Mouse (Mus musculus) forebrain, embryonic 11.5 days (tissue): ENCODE measurements around the gene Pcyox1. TPM values are rescaled to one million over a fixed set of nuclear protein-coding genes. Genes with fewer than 3 reads are reported as not detected.

Experiments used
- ATAC-seq: fragments of 200-750 bp; cut with Nextera tagmentation; replicated peaks from 2 replicates; pipeline ENCODE4 v1.8.0; 2017; ENCODE audit warnings: moderate TSS enrichment; ENCODE audit not compliant: low FRiP score
- DNase-seq: peaks from one replicate; pipeline ENCODE4 v3.0.0-alpha.2; 2017; ENCODE audit warnings: low spot score
- H3K27ac ChIP-seq: fragments of 300-500 bp; sonication (generic); 2 replicates; pipeline ENCODE4 v1.5.1; 2014; ENCODE audit warnings: low read depth, low read length
- H3K27me3 ChIP-seq: fragments of 300-500 bp; sonication (generic); 2 replicates; pipeline ENCODE4 v1.6.1; 2014; ENCODE audit warnings: mild to moderate bottlenecking, low read length, mixed read lengths; ENCODE audit not compliant: control insufficient read depth, insufficient read depth
- H3K36me3 ChIP-seq: fragments of 300-500 bp; sonication (generic); 2 replicates; pipeline ENCODE4 v1.6.1; 2014; ENCODE audit warnings: mild to moderate bottlenecking, low read length, moderate library complexity, mixed read lengths; ENCODE audit not compliant: control insufficient read depth, insufficient read depth
- H3K4me1 ChIP-seq: fragments of 300-500 bp; sonication (generic); replicated peaks from 2 replicates; pipeline ENCODE4 v1.6.1; 2014; ENCODE audit warnings: low read length, mixed read lengths; ENCODE audit not compliant: control insufficient read depth, insufficient read depth
- H3K4me2 ChIP-seq: fragments of 300-500 bp; sonication (generic); 2 replicates; pipeline ENCODE4 v1.6.1; 2014; ENCODE audit warnings: low read depth, mild to moderate bottlenecking, low read length, moderate library complexity, mixed read lengths; ENCODE audit not compliant: severe bottlenecking
- H3K4me3 ChIP-seq: fragments of 300-500 bp; sonication (generic); 2 replicates; pipeline ENCODE4 v1.5.1; 2014; ENCODE audit warnings: low read depth, low read length
- H3K9ac ChIP-seq: fragments of 300-500 bp; sonication (generic); 2 replicates; pipeline ENCODE4 v1.6.1; 2014; ENCODE audit warnings: low read length
- H3K9me3 ChIP-seq: fragments of 300-500 bp; sonication (generic); 2 replicates; pipeline ENCODE4 v1.6.1; 2016; ENCODE audit warnings: low read length, mixed read lengths; ENCODE audit not compliant: control insufficient read depth
- WGBS: fragments of 180-500 bp; shearing (Covaris S2); extraction: QIAGEN DNeasy Blood & Tissue Kit; methylation state at CpG from one replicate; pipeline ENCODE4 v1.1.7; 2014; 5-methylcytosine and 5-hydroxymethylcytosine counted together
- polyA plus RNA-seq: library from polyadenylated mRNA; unstranded; fragments of >200 nt; fragmentation: Nextera tagmentation; extraction: Ambion mirVana; gene quantifications from 2 replicates; pipeline ENCODE4 v1.2.1, GENCODE M21; 2014

Gene Pcyox1
- polyA plus RNA-seq, 1 experiment from 2014 or later: 95.3 TPM

- WGBS: 49% methylated on average over 25 of the region's 25 CpGs
- peaks cover 6% of the 10 kb centered on the region for H3K4me1 ChIP-seq
- no peaks in the 10 kb centered on the region for H3K9me3 ChIP-seq
- peak overlapping the region; percentile 66 for H3K4me3 ChIP-seq
- peak overlapping the region; percentile 90 for H3K9ac ChIP-seq
- peak overlapping the region; percentile 90 for H3K4me2 ChIP-seq
- H3K36me3 ChIP-seq: no peaks in the 10 kb centered on the region
- no peak overlapping the region; the same call in 1 of the 2 replicates for H3K27ac ChIP-seq
- no peaks in the 10 kb centered on the region for H3K27me3 ChIP-seq
- DNase-seq: peak; percentile 59
- 0 out of 2 replicates have a peak, but pooled peaks have one; percentile 11 for ATAC-seq
Measured at GRCm38 (mm10) chr6:86366125-86366852, 30.7 kb downstream of the Pcyox1 start.

GRCm38 (mm10) chr6:86365371-86366124 is 31.4 kb downstream of the Pcyox1 start, which contains the start of gene Fam136a:
Fam136a (plus strand) TSS chr6:86365646.
- H3K9me3 ChIP-seq: no peaks in the 10 kb centered on the region
- no peaks in the 10 kb centered on the region for H3K27me3 ChIP-seq
- peak within 1 kb of the TSS; percentile 66 for H3K4me3 ChIP-seq
- no peak within 1 kb of the TSS; the same call in 1 of the 2 replicates for H3K27ac ChIP-seq
- under 1% methylated on average over 72 of the region's 76 CpGs for WGBS
- DNase-seq (peak; percentile 100), ATAC-seq (peak; percentile 94)
- peak within 1 kb of the TSS; percentile 90 for H3K4me2 ChIP-seq
- H3K4me1 ChIP-seq: peaks cover 4% of the 10 kb centered on the region
- H3K36me3 ChIP-seq: no peaks in the 10 kb centered on the region
- peak within 1 kb of the TSS; percentile 90 for H3K9ac ChIP-seq

GRCm38 (mm10) chr6:86364442-86365141 is 32.4 kb downstream of the Pcyox1 start:
- H3K27ac ChIP-seq: no peak overlapping the region
- 4% methylated on average over 17 of the region's 17 CpGs for WGBS

GRCm38 (mm10) chr6:86361373-86361772 is 35.6 kb downstream of the Pcyox1 start:
- Histone ChIP-seq H3K27ac (no peak overlapping the region), H3K4me2 (no peak overlapping the region), H3K27me3 (no peaks in the 10 kb centered on the region), H3K36me3 (no peaks in the 10 kb centered on the region), H3K9ac (no peak overlapping the region), H3K4me1 (no peaks in the 10 kb centered on the region; the same call in 1 of the 2 replicates), H3K4me3 (no peak overlapping the region), H3K9me3 (no peaks in the 10 kb centered on the region)
- DNase-seq: no peak
- no peak for ATAC-seq
- 86% methylated on average over 7 of the region's 7 CpGs for WGBS

More at GRCm38 (mm10) chr6:86364442-86365141, 32.4 kb downstream of the Pcyox1 start:
- H3K27me3 ChIP-seq: no peaks in the 10 kb centered on the region
- H3K4me2 ChIP-seq: peak overlapping the region; percentile 90
- H3K36me3 ChIP-seq: no peaks in the 10 kb centered on the region
- H3K9me3 ChIP-seq: no peaks in the 10 kb centered on the region
- ATAC-seq (peak; percentile 47), DNase-seq (peak; percentile 81)
- peaks cover 3% of the 10 kb centered on the region; the same call in 1 of the 2 replicates for H3K4me1 ChIP-seq
- peak overlapping the region; percentile 66 for H3K4me3 ChIP-seq
- peak overlapping the region; percentile 90 for H3K9ac ChIP-seq

- no peaks in the 10 kb centered on the region for H3K9me3 ChIP-seq
- H3K9ac ChIP-seq: no peak overlapping the region
- no peaks in the 10 kb centered on the region for H3K4me1 ChIP-seq
- no peak overlapping the region for H3K27ac ChIP-seq
- DNase-seq (no peak), ATAC-seq (no peak)
- no peak overlapping the region for H3K4me2 ChIP-seq
- no peaks in the 10 kb centered on the region for H3K36me3 ChIP-seq
- WGBS: 65% methylated on average over 7 of the region's 7 CpGs
- H3K27me3 ChIP-seq: no peaks in the 10 kb centered on the region
- no peak overlapping the region for H3K4me3 ChIP-seq
Measured at GRCm38 (mm10) chr6:86360691-86361090, 36.3 kb downstream of the Pcyox1 start.

GRCm38 (mm10) chr6:86356956-86357355 is 40.0 kb downstream of the Pcyox1 start:
- Histone ChIP-seq H3K4me2 (no peak overlapping the region), H3K36me3 (no peaks in the 10 kb centered on the region), H3K27me3 (no peaks in the 10 kb centered on the region), H3K4me3 (no peak overlapping the region), H3K9ac (no peak overlapping the region), H3K9me3 (no peaks in the 10 kb centered on the region), H3K27ac (no peak overlapping the region), H3K4me1 (no peaks in the 10 kb centered on the region)
- 79% methylated on average over 9 of the region's 9 CpGs for WGBS
- ATAC-seq (no peak), DNase-seq (no peak)

- no peak for ATAC-seq
Measured at GRCm38 (mm10) chr6:86354948-86355347, 42.0 kb downstream of the Pcyox1 start.

GRCm38 (mm10) chr6:86349257-86349656 is 47.7 kb downstream of the Pcyox1 start:
- Histone ChIP-seq H3K36me3 (no peaks in the 10 kb centered on the region), H3K4me3 (no peak overlapping the region), H3K9me3 (no peaks in the 10 kb centered on the region), H3K4me2 (no peak overlapping the region), H3K27me3 (no peaks in the 10 kb centered on the region), H3K27ac (no peak overlapping the region), H3K4me1 (no peaks in the 10 kb centered on the region), H3K9ac (no peak overlapping the region; the same call in 1 of the 2 replicates)
- 53% methylated on average over 7 of the region's 7 CpGs for WGBS
- no peak for DNase-seq
- ATAC-seq: no peak

More at GRCm38 (mm10) chr6:86354948-86355347, 42.0 kb downstream of the Pcyox1 start:
- H3K27ac ChIP-seq: no peak overlapping the region
- H3K36me3 ChIP-seq: no peaks in the 10 kb centered on the region
- H3K4me1 ChIP-seq: no peaks in the 10 kb centered on the region
- H3K27me3 ChIP-seq: no peaks in the 10 kb centered on the region
- no peak for DNase-seq
- no peaks in the 10 kb centered on the region for H3K9me3 ChIP-seq
- 55% methylated on average over 3 of the region's 3 CpGs for WGBS
- no peak overlapping the region for H3K4me2 ChIP-seq
- H3K9ac ChIP-seq: no peak overlapping the region
- H3K4me3 ChIP-seq: no peak overlapping the region
